Mouse (Mus musculus) small intestine, adult 2 months (tissue): ENCODE results near the gene Tssc4.

ENCODE experiments used
- CTCF ChIP-seq: fragments of 200-500 bp; IDR thresholded peaks from 2 replicates; pipeline ENCODE4 v1.5.1; 2012; ENCODE audit warnings: low read depth, mild to moderate bottlenecking, control low read depth, inconsistent platforms, low read length, moderate library complexity, mixed read lengths; ENCODE audit not compliant: insufficient replicate concordance, insufficient read length; ENCODE audit errors: extremely low read depth
- POLR2A ChIP-seq: fragments of 200-500 bp; IDR thresholded peaks from 2 replicates; pipeline ENCODE4 v1.6.1; 2012; ENCODE audit warnings: low read depth, mild to moderate bottlenecking, control low read depth, inconsistent platforms, low read length, moderate library complexity

GRCm38 (mm10) chr7:143041138-143041822 lies 27.8 kb upstream of the Tssc4 start:
- TF ChIP-seq POLR2A: no peak
- no peak for TF ChIP-seq CTCF
